Mouse (Mus musculus) bone marrow, adult 2 months (tissue): ENCODE results near the gene G3bp1. TPM values are rescaled to one million over a fixed set of nuclear protein-coding genes. Genes with fewer than 3 reads are reported as not detected.

Experiments
- H3K27ac ChIP-seq: fragments of 200-500 bp; 2 replicates; pipeline ENCODE4 v1.5.1; 2012; ENCODE audit warnings: low read depth, mild to moderate bottlenecking, control low read depth, inconsistent platforms, low read length; ENCODE audit not compliant: control insufficient read depth, poor library complexity, insufficient read depth
- H3K4me1 ChIP-seq: fragments of 200-500 bp; 2 replicates; pipeline ENCODE4 v1.6.1; 2011; ENCODE audit warnings: low read length; ENCODE audit not compliant: control insufficient read depth, insufficient read depth
- H3K4me3 ChIP-seq: fragments of 200-500 bp; replicated peaks from 2 replicates; pipeline ENCODE3; 2011; ENCODE audit warnings: mild to moderate bottlenecking, low read depth, low read length, control low read depth; ENCODE audit not compliant: control insufficient read depth
- CTCF ChIP-seq: fragments of 200-500 bp; IDR thresholded peaks from 2 replicates; pipeline ENCODE4 v1.5.1; 2011; ENCODE audit warnings: low read length, control low read depth; ENCODE audit not compliant: control insufficient read depth, insufficient read depth
- POLR2A ChIP-seq: fragments of 200-500 bp; IDR thresholded peaks from 2 replicates; pipeline ENCODE4 v1.6.1; 2011; ENCODE audit warnings: low read depth, mild to moderate bottlenecking, control low read depth, low read length, borderline replicate concordance; ENCODE audit not compliant: control insufficient read depth
- WGBS: fragments of 180-500 bp; shearing (Covaris S2); methylation state at CpG from one replicate; pipeline ENCODE4 v1.1.7; 2018; 5-methylcytosine and 5-hydroxymethylcytosine counted together
- polyA plus RNA-seq: library from polyadenylated mRNA; stranded (reverse); fragments of >200 nt; gene quantifications from 2 replicates; pipeline ENCODE4 v1.2.4, GENCODE M21; 2011; ENCODE audit warnings: low replicate concordance; ENCODE audit not compliant: missing spikeins, insufficient read depth, insufficient read length

Gene G3bp1
- polyA plus RNA-seq = 29.5 and 38.1 TPM in 2 replicates

- Histone ChIP-seq H3K27ac (peak within 1 kb of the TSS; percentile 91), H3K4me1 (peaks cover 3% of the 10 kb centered on the region; the same call in 1 of the 2 replicates), H3K4me3 (peak within 1 kb of the TSS; percentile 78)
- TF ChIP-seq CTCF = peak; percentile 33; the same call in 1 of the 2 replicates
- TF ChIP-seq POLR2A = peak; percentile 99
- WGBS = under 1% methylated on average over 57 of the region's 57 CpGs
These were observed at the start of gene G3bp1 for GRCm38 (mm10) chr11:55469048-55469843. Gene G3bp1, plus strand, starts transcription at chr11:55469685.

GRCm38 (mm10) chr11:55422978-55423377 lies 46.5 kb upstream of the G3bp1 start, which contains the start of gene Sparc:
Gene Sparc, minus strand, starts transcription at chr11:55423183.
- Histone ChIP-seq H3K4me1 (no peaks in the 10 kb centered on the region; the same call in 1 of the 2 replicates), H3K27ac (no peak within 1 kb of the TSS), H3K4me3 (no peak within 1 kb of the TSS)
- TF ChIP-seq POLR2A (no peak), CTCF (no peak)
- WGBS = 81% methylated on average over 1 of the region's 1 CpGs

DNA sequence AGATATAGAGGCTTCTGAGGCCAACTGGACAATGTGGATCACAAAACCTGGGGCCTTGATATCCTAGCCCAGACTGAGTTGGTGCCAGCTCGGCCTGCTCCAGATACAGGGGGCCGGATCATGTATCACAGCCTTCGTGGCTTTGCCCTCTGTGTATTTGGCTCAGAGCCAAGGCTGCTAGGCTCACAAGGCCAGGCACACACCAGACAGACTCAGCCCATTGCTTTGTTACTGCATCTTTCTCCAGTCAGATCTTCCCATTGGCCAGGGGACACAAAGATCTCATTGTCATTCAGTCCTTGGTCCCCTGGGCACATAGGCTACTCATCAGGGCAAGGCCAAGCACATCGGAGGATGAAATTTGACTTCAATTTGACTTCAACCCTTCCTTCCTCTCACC lies 45.7 kb upstream of the G3bp1 start:
- TF ChIP-seq POLR2A (no peak), CTCF (no peak)
- Histone ChIP-seq H3K4me1 (no peaks in the 10 kb centered on the region; the same call in 1 of the 2 replicates), H3K27ac (no peak overlapping the region), H3K4me3 (no peak overlapping the region)
- WGBS = 46% methylated on average over 4 of the region's 4 CpGs

DNA sequence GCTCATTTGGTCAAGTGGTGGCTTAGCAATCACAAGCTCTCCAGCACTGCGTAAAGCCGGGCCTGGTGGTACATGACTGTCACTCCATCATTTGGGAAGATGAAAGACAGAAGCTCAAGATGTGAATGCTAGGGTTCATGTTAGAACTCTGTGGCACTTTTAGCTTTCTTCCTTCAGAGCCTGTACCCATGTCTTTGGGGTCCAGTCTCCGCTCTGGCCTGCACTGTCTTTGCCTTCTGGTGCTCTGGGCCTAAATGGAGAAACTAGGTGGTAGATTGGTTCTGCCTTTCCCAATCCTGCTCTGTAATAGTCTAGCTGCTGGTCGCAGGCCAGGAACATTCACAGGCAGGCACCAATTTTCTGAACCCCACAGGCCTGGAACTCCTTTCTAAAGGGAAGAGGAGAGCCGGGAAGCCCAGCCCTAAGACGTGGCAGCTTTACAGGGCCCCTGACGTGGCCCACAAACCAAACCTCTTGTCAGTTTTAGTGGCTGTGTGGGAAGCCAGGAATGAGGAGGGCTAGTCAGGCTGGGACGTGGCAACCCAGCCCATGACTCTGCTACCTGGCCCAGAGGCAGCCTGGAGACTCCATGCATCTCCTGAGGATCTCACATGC lies 44.6 kb upstream of the G3bp1 start:
- no peak overlapping the region for H3K4me3 ChIP-seq
- no peak for TF ChIP-seq CTCF
- no peak for TF ChIP-seq POLR2A
- H3K4me1 ChIP-seq = no peaks in the 10 kb centered on the region; the same call in 1 of the 2 replicates
- WGBS = 79% methylated on average over 8 of the region's 8 CpGs
- no peak overlapping the region for H3K27ac ChIP-seq

DNA sequence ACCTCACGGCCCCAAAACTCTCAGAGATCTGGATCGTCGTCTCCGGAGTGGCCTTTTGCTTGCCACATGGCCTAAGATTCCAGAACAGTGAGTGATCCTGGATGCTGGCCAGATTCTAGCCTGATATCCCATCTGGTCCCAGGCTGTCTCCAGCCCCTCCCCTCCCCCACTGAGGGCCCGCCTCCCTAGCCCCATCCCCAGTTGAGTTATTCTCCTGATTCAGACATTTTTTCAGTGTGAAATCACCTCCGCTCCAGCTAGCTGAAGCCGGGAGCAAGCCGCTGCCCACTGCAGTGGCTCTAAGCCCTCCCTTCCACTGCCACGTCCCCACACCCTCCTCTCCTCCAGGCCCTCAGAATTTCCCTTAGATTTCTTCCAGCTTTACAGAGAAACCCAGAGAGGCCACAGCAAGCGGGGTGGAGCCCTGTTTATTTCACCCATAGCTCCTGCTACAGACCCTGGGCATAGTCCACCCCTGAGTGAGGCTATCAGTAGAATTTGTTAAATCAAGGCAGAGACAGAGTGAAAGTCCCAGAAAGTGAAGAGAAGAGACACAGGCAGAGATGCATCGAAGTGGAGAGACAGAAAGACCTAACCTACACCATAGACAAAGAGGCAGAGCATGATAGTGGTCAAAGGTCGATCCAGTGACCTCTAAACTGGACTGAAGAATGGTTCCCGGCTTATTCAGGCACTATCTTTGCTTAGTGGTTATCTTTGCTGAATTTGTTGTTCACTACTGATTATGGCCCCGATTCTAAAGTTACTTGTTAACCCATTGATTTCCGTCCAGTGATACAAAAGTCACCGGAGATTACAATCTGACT lies 41.1 kb upstream of the G3bp1 start:
- WGBS = 69% methylated on average over 16 of the region's 16 CpGs
- TF ChIP-seq CTCF (no peak), POLR2A (no peak)
- no peaks in the 10 kb centered on the region; the same call in 1 of the 2 replicates for H3K4me1 ChIP-seq
- no peak overlapping the region for H3K27ac ChIP-seq
- no peak overlapping the region for H3K4me3 ChIP-seq

GRCm38 (mm10) chr11:55429973-55430372 lies 39.5 kb upstream of the G3bp1 start:
- Histone ChIP-seq H3K27ac (no peak overlapping the region), H3K4me1 (no peaks in the 10 kb centered on the region; the same call in 1 of the 2 replicates), H3K4me3 (no peak overlapping the region)
- no peak for TF ChIP-seq POLR2A
- no peak for TF ChIP-seq CTCF
- WGBS = 81% methylated on average over 2 of the region's 2 CpGs

GRCm38 (mm10) chr11:55432981-55433380 lies 36.5 kb upstream of the G3bp1 start:
- 21% methylated on average over 3 of the region's 3 CpGs for WGBS
- TF ChIP-seq CTCF (no peak), POLR2A (no peak)
- Histone ChIP-seq H3K27ac (no peak overlapping the region), H3K4me1 (no peaks in the 10 kb centered on the region; the same call in 1 of the 2 replicates), H3K4me3 (no peak overlapping the region)

DNA sequence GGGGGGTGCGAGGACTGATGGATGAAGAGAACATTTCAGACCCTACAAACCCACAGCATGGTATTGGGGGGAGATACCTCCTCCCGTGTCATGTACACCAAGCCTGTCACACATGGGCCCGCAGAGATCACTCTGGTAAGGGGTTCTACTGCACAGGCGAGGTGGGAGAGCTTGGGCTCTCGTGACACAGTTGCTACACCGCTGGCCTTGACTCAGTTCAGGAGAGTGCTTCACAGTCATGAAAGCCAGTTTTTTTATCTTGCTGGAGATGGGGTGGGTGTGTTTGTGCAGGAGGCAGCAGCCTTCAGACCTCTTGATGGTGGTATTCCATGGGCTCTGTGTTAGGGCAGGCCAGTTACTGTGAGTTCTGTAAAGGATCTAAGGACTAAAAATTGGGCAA lies 33.4 kb upstream of the G3bp1 start:
- H3K27ac ChIP-seq = no peak overlapping the region
- H3K4me3 ChIP-seq = no peak overlapping the region
- no peaks in the 10 kb centered on the region; the same call in 1 of the 2 replicates for H3K4me1 ChIP-seq
- TF ChIP-seq CTCF = no peak
- no peak for TF ChIP-seq POLR2A
- 87% methylated on average over 6 of the region's 6 CpGs for WGBS
